In the genomic region with DNA sequence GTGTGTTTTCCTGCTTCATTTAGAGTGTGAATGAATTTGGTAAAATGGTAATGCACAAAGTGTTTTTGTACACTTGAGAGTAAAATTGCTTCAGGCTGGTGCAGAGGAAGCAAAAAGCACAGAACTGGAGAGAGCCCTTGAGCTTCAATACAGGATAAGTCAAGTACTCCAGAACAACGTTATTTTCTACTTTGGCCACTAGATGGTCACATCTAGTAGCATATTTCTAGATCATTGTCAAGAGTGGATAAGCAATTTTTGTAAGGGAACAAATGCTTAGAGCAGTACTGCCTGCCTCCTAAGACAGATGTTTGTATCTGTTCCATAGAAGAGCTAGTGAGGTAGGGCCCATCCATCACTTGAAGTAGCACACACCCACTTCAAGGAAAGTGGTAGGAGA, we compare ENCODE assay signal across 19 mouse cellular contexts. TPM values are rescaled to one million over a fixed set of nuclear protein-coding genes. Genes with fewer than 3 reads are reported as not detected.
DNase-seq lines count a peak whose midpoint lies in the region; ATAC-seq and TF ChIP-seq lines count a peak whose summit lies in the region.
"Had no signal": no experiment of that assay in that cellular context is flagged by ENCODE, and none has a peak within 500 bp of the region (broad histone marks: within the 10 kb centered on the region; RNA-seq: fewer than 3 reads in every experiment).

No protein-coding gene starts in this region.

- no peak overlapping the region for H3K27ac ChIP-seq in kidney, embryonic 16.5 days (ENCODE audit: low read length)
- H3K27ac ChIP-seq in midbrain, embryonic 11.5 days (ENCODE audit: low read depth, low read length), result no peak overlapping the region
- H3K27ac ChIP-seq: forebrain, embryonic 12.5 days; gastrocnemius, adult 2 months; heart, embryonic 13.5 days; hindbrain, embryonic 12.5 days; liver, embryonic 14.5 days; macrophage had no signal

- no peak overlapping the region for H3K4me2 ChIP-seq in kidney, embryonic 16.5 days (replicated peaks; ENCODE audit: low read depth, low read length)
- no peak overlapping the region for H3K4me2 ChIP-seq in midbrain, embryonic 11.5 days
- H3K4me2 ChIP-seq: forebrain, embryonic 12.5 days; heart, embryonic 13.5 days; hindbrain, embryonic 12.5 days had no signal

- H3K4me1 ChIP-seq in kidney, embryonic 16.5 days (ENCODE audit: insufficient read depth, low read length), result no peaks in the 10 kb centered on the region
- H3K4me1 ChIP-seq in midbrain, embryonic 11.5 days (ENCODE audit: control insufficient read depth, insufficient read depth, low read length), result no peaks in the 10 kb centered on the region
- H3K4me1 ChIP-seq: heart, embryonic 13.5 days; hindbrain, embryonic 12.5 days had no signal

- WGBS in kidney, embryonic 16.5 days, result 36% methylated on average over 1 of the region's 1 CpGs
- WGBS in midbrain, embryonic 11.5 days, result 53% methylated on average over 1 of the region's 1 CpGs

- no peaks in the 10 kb centered on the region for H3K36me3 ChIP-seq in kidney, embryonic 16.5 days (ENCODE audit: insufficient read depth, low read length)
- H3K36me3 ChIP-seq in midbrain, embryonic 11.5 days (ENCODE audit: control insufficient read depth, insufficient read depth, low read length), result no peaks in the 10 kb centered on the region
- H3K36me3 ChIP-seq: forebrain, embryonic 12.5 days; heart, embryonic 13.5 days; hindbrain, embryonic 12.5 days had no signal

- no peak for TF ChIP-seq CTCF in brain, embryonic 14.5 days (IDR thresholded peaks at IDR 0.05; ENCODE audit: borderline replicate concordance, extremely low read depth, insufficient read depth, insufficient read length)

- no peak for DNase-seq in kidney, adult 9 months
- DNase-seq in retina, embryonic 14.5 days (ENCODE audit: low spot score), result peak; percentile 16
- no peak for DNase-seq in retina, postnatal 1 day
- peak; percentile 25 for DNase-seq in brain, embryonic 14.5 days (ENCODE audit: low read depth)
- no peak for DNase-seq in thymus, postnatal 0 days (ENCODE audit: low spot score)
- DNase-seq in midbrain, embryonic 11.5 days (ENCODE audit: low spot score, missing footprints), result no peak
- DNase-seq: adrenal gland, postnatal 25 days; gastrocnemius, adult 2 months; left cerebral cortex, postnatal 4 days; right cerebral cortex, postnatal 25 days; thymus, postnatal 25 days had no signal

- no peak for TF ChIP-seq POLR2A in brain, embryonic 14.5 days (IDR thresholded peaks at IDR 0.05; ENCODE audit: borderline replicate concordance, extremely low read depth, insufficient read depth, insufficient read length, poor library complexity, severe bottlenecking)

- no peaks in the 10 kb centered on the region for H3K9me3 ChIP-seq in kidney, embryonic 16.5 days (ENCODE audit: low read length)
- H3K9me3 ChIP-seq in midbrain, embryonic 11.5 days (ENCODE audit: control insufficient read depth, low read length), result no peaks in the 10 kb centered on the region
- H3K9me3 ChIP-seq: forebrain, embryonic 12.5 days; heart, embryonic 13.5 days; hindbrain, embryonic 12.5 days had no signal

- H3K9ac ChIP-seq in kidney, embryonic 16.5 days (replicated peaks; ENCODE audit: low read length), result no peak overlapping the region
- H3K9ac ChIP-seq in midbrain, embryonic 11.5 days (ENCODE audit: low read length), result no peak overlapping the region
- H3K9ac ChIP-seq: forebrain, embryonic 12.5 days; heart, embryonic 13.5 days; hindbrain, embryonic 12.5 days; liver, embryonic 14.5 days had no signal

- no peak overlapping the region for H3K4me3 ChIP-seq in kidney, embryonic 16.5 days (ENCODE audit: low read length)
- H3K4me3 ChIP-seq in midbrain, embryonic 11.5 days (ENCODE audit: low read depth, low read length), result no peak overlapping the region
- H3K4me3 ChIP-seq: forebrain, embryonic 12.5 days; gastrocnemius, adult 2 months; heart, embryonic 13.5 days; hindbrain, embryonic 12.5 days had no signal

- no peaks in the 10 kb centered on the region for H3K27me3 ChIP-seq in kidney, embryonic 16.5 days (ENCODE audit: insufficient read depth, low read length)
- no peaks in the 10 kb centered on the region for H3K27me3 ChIP-seq in midbrain, embryonic 11.5 days (ENCODE audit: control insufficient read depth, insufficient read depth, low read length)
- H3K27me3 ChIP-seq: forebrain, embryonic 12.5 days; heart, embryonic 13.5 days; hindbrain, embryonic 12.5 days had no signal

- ATAC-seq in kidney, embryonic 16.5 days (ENCODE audit: low FRiP score, low TSS enrichment), result peak; percentile 30; the same call in 1 of the 2 replicates
- no peak for ATAC-seq in midbrain, embryonic 11.5 days (ENCODE audit: low FRiP score)

RNA-seq across cellular contexts. Expression of gene Opn3, which starts 20.9 kb away (rescaled TPM):
- polyA plus RNA-seq in kidney, embryonic 16.5 days (2015; fragmentation: Nextera tagmentation; extraction: Ambion mirVana), result 9.3 and 9.4 TPM in 2 replicates
- 3.5 and 4.5 TPM in 2 replicates for polyA plus RNA-seq in brain, embryonic 14.5 days (2012; rRNA removed)
- polyA plus RNA-seq in thymus, postnatal 0 days (2015; fragmentation: Nextera tagmentation; extraction: Ambion mirVana), result 3.1 and 3.2 TPM in 2 replicates
- 13.2 and 15.0 TPM in 2 replicates for polyA plus RNA-seq in midbrain, embryonic 11.5 days (2014; fragmentation: Nextera tagmentation; extraction: Ambion mirVana)

RNA-seq across cellular contexts. Expression of gene Chml, which starts 21.1 kb away (rescaled TPM):
- 3.0 and 3.6 TPM in 2 replicates for polyA plus RNA-seq in kidney, embryonic 16.5 days (2015; fragmentation: Nextera tagmentation; extraction: Ambion mirVana)
- polyA plus RNA-seq in brain, embryonic 14.5 days (2012; rRNA removed), result 4.3 and 5.2 TPM in 2 replicates
- polyA plus RNA-seq in thymus, postnatal 0 days (2015; fragmentation: Nextera tagmentation; extraction: Ambion mirVana), result 1.7 and 1.8 TPM in 2 replicates
- polyA plus RNA-seq in midbrain, embryonic 11.5 days (2014; fragmentation: Nextera tagmentation; extraction: Ambion mirVana), result 6.9 and 8.0 TPM in 2 replicates

RNA-seq across cellular contexts. Expression of gene Wdr64, which starts 26.8 kb away (rescaled TPM):
- not detected in 2 replicates for polyA plus RNA-seq in kidney, embryonic 16.5 days (2015; fragmentation: Nextera tagmentation; extraction: Ambion mirVana)
- 0.03 and 0.04 TPM in 2 replicates for polyA plus RNA-seq in brain, embryonic 14.5 days (2012; rRNA removed)
- polyA plus RNA-seq in thymus, postnatal 0 days (2015; fragmentation: Nextera tagmentation; extraction: Ambion mirVana), result not detected in 2 replicates
- not detected in 2 replicates for polyA plus RNA-seq in midbrain, embryonic 11.5 days (2014; fragmentation: Nextera tagmentation; extraction: Ambion mirVana)
- polyA plus RNA-seq: embryonic facial prominence, embryonic 14.5 days; forebrain, embryonic 12.5 days; heart, embryonic 13.5 days; hindbrain, embryonic 12.5 days; kidney, embryonic 14.5 days; liver, embryonic 14.5 days; macrophage had no signal

RNA-seq across cellular contexts. Expression of gene Fh1, which starts 46.2 kb away (rescaled TPM):
- polyA plus RNA-seq in kidney, embryonic 16.5 days (2015; fragmentation: Nextera tagmentation; extraction: Ambion mirVana), result 142 and 160 TPM in 2 replicates
- polyA plus RNA-seq in brain, embryonic 14.5 days (2012; rRNA removed), result 61.7 and 62.5 TPM in 2 replicates
- polyA plus RNA-seq in thymus, postnatal 0 days (2015; fragmentation: Nextera tagmentation; extraction: Ambion mirVana), result 89.6 and 95.5 TPM in 2 replicates
- 85.3 and 109 TPM in 2 replicates for polyA plus RNA-seq in midbrain, embryonic 11.5 days (2014; fragmentation: Nextera tagmentation; extraction: Ambion mirVana)

RNA-seq across cellular contexts. Expression of gene Kmo, which starts 51.4 kb away (rescaled TPM):
- 0.16 and 0.22 TPM in 2 replicates for polyA plus RNA-seq in kidney, embryonic 16.5 days (2015; fragmentation: Nextera tagmentation; extraction: Ambion mirVana)
- 0.06 and 0.08 TPM in 2 replicates for polyA plus RNA-seq in brain, embryonic 14.5 days (2012; rRNA removed)
- 2.5 and 3.1 TPM in 2 replicates for polyA plus RNA-seq in thymus, postnatal 0 days (2015; fragmentation: Nextera tagmentation; extraction: Ambion mirVana)
- polyA plus RNA-seq in midbrain, embryonic 11.5 days (2014; fragmentation: Nextera tagmentation; extraction: Ambion mirVana), result 0.07 TPM in 1 of 2 replicates, not detected in the other
- polyA plus RNA-seq: hindbrain, embryonic 12.5 days; kidney, embryonic 14.5 days had no signal

Comparison
In these comparisons a context has a peak if more than half of its experiments do, and no peak if none do; other contexts are left out.
1. DNase-seq: peak in retina, embryonic 14.5 days (single experiment) and brain, embryonic 14.5 days (single experiment); none in kidney, adult 9 months (single experiment), retina, postnatal 1 day (single experiment), thymus, postnatal 0 days (single experiment) and midbrain, embryonic 11.5 days (single experiment).